Mouse (Mus musculus): Measurements from ENCODE around the gene Wsb1. TPM values are rescaled to one million over a fixed set of nuclear protein-coding genes. Genes with fewer than 3 reads are reported as not detected.

Wsb1 gene
- total RNA-seq, 2 experiments from 2014 or later: 13.4 to 17.8 TPM

DNA sequence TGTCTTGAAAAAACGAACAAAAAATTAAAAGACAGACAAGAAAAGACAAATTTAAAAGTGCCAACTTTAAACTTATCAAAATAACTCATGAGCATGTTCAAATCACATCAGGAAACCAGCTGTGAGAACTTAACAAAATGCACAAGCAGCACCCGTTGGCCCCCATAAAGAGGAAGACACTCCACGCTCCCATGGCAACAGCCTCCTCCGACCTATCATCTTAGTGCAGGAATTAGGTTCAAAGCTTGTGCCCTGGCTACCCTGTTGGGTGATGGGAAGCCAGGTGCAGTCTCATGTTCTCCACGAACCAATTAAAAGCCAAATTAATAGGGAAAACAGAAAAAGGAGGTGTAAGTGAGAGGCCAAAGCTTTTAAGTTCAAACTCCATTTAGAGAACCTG lies 32.8 kb downstream of the Wsb1 start:
- no peak for DNase-seq (ENCODE audit: low spot score)
- intact Hi-C loops (cut with DNase I): no loop called here

DNA sequence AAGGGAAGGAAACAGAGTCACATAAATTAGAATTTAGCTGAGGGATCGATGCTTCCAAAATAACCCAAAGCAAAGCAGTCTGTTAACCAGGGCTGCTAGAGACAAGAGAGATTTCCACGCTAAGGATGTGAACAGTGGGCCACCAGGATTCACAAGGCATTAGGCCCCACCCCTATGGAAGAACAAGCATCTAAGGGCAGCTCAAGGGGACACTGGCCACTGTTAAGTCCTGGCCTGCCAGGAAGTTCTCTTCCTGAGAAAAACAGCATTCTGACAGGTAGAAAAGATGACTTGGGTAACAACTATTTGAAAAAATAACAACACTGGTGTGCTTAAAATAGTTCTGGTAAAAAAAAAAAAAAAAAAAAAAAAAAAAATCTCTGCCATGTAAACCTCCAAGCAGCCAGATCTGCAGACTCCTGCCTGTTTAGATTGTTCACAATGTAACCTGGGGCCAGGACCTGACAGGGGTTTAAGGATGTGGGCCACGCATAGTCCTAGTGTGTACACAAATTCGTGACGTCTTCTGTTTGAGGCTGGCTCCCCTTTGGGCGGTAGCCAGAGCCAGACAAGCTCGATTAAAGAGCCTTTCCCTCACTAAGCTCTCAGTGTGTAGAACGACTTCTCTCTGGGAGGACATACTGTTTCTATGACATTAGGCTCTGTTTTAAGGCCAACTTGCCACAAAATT lies 35.4 kb downstream of the Wsb1 start:
- DNase-seq (ENCODE audit: low spot score): no peak
- intact Hi-C loops (cut with DNase I): loop anchor here (10.0 kb wide), 1 partner anchor 364 kb away; no protein-coding TSS in a partner anchor

DNA sequence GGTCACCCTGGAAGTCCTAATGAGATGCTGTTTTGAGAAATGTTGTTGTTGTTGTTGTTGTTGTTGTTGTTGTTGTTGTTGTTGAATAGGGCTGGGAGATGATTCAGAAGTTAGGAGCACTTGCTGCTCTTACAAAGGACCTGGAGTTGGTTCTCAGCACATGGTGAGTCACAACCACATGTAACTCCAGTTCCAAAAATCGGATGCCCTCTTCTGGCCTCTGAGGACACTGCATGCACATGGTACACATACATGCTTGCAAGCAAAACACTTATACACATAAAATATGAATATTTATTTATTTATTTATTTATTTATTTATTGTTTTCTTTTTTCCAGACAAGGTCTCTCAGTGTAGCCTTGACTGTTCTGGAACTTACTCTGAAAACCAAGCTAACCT lies 36.4 kb downstream of the Wsb1 start:
- intact Hi-C loops (cut with DNase I): loop anchor here (10.0 kb wide), 1 partner anchor 363 kb away; no protein-coding TSS in a partner anchor
- no peak for DNase-seq (ENCODE audit: low spot score)

DNA sequence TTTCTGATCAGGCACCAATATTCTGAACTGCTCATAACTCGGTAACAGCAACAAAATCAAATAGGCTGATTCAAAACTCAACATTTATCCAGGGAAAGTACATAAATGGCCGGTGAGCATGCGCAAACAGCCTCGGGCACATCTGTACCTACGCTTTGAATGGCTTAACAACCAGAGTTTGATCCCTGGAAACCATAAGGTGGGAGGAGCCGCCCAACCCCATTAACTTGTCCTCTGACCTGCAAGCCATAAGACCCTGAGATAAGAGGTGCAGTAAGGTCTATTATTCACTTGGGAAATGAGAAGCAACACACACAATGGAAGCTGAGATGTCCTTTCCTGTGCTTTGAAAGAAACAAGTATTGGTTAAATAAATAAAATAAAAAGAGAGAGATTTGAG lies 37.3 kb downstream of the Wsb1 start:
- intact Hi-C loops (cut with DNase I): loop anchor here (10.0 kb wide), 1 partner anchor 362 kb away; no protein-coding TSS in a partner anchor
- no peak for DNase-seq (ENCODE audit: low spot score)

DNA sequence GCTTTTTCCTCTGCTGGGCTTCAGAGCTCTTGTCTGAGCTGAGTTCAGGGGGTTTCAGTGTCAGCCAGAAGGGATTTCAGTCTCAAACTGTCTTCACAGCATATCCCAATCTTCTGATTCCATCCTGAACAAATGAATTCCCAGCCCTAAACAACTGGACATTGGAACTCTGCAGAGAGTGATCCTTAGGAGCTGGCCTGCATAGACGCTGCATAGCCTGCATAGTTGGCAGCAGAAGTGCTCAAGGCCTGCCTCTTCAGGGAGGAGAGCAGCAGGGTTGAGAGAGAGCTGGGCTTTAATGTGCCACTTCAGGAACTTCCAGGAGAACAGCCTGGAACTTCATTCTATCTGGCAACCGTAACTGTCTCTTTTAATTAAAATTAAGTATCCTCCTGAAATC lies 38.9 kb downstream of the Wsb1 start:
- DNase-seq (ENCODE audit: low spot score): no peak
- intact Hi-C loops (cut with DNase I): loop anchor here (10.0 kb wide), 1 partner anchor 361 kb away; no protein-coding TSS in a partner anchor

DNA sequence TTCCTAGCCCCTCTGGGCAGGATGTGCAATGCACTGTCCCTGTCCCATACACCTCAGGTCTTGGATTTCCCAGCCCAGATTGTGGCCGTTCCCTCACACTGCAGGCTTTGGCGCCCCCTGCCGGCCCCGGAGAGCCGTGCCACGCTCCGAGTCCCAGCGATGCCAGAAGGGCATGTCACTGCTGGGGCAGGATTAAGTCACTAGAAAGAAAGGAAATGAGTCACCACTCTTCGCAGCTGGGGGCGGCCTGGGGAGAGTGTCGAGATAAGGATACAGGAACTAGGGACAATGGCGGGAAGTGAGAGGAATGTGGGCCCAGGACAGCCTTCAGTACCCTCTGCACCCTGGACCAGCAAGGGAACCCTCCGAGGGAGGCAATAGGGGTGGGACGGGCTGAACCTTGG lies 40.5 kb downstream of the Wsb1 start:
- intact Hi-C loops (cut with DNase I): loop anchor here (5.0 to 10.0 kb wide), 2 partner anchors 67 to 359 kb away; partner anchors contain the start of gene Ksr1
- DNase-seq (ENCODE audit: low spot score): peak; percentile 96

DNA sequence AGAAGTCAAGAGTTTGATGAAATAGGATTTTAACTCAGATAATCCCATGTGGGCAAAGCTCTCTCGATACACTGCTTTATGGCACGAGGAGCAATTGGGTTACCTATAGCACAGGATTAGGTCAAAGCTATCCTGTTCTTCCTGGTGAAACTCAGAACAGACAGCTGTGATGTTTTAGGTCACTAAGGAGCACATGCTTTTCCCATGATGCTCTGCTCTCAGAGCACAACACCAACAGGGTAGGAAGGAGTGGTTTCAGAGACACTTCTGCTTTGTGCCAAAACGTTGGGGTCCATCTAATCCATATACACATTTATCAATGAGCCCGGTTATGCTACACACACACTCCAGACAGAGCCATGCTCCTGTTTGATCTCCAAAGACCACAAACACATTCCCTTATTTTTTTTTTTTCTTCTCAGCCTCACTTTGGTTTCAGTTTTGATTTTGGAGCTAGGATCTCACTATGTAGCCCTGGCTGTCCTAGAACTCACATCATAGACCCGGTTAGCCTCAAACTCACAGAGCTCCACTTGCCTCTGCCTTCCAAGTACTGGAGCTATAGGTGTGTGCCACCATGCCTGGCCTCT lies 44.5 kb downstream of the Wsb1 start:
- intact Hi-C loops (cut with DNase I): loop anchor here (5.0 to 10.0 kb wide), 2 partner anchors 63 to 355 kb away; partner anchors contain the start of gene Ksr1
- DNase-seq (ENCODE audit: low spot score): no peak

DNA sequence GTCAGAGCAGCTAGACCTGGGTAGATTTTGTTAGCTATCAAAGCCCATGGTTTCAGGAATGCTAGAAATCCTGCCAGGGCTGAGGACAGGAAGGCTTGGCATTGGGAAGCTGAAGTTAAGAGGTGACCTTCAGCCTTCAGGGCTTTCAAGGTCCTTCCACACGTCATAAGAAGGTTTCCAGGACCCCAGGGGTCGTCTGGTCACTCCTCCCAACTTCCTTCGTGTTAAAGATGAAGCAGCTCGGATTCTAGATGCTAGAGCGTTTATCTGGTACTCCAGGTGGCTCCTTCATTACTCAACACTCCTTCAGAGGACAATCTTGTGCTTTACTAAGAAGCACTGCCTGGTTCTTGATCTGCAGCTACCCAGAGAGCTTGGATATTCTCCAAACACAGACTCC lies 45.4 kb downstream of the Wsb1 start:
- intact Hi-C loops (cut with DNase I): no loop called here
- DNase-seq (ENCODE audit: low spot score): no peak

DNA sequence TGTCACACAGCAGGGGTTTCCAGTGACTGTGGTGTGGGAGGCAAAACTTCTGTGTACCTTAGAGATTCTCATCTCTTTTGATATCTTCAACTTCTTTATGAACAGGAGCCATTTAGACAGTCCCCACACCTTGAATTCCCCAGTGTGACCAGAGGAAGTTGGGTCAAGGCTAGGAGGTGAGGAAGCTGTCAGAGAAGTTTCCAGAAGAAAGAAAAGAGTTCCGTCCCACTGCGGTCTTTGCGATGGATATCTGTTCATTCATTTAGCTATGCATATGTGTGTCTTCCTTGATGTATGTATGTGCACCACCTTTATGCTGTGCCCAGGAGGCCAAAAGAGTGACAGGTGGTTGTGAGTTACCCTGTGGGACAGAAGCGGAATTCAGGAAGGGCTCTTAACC lies 46.0 kb downstream of the Wsb1 start:
- intact Hi-C loops (cut with DNase I): no loop called here
- DNase-seq (ENCODE audit: low spot score): no peak

DNA sequence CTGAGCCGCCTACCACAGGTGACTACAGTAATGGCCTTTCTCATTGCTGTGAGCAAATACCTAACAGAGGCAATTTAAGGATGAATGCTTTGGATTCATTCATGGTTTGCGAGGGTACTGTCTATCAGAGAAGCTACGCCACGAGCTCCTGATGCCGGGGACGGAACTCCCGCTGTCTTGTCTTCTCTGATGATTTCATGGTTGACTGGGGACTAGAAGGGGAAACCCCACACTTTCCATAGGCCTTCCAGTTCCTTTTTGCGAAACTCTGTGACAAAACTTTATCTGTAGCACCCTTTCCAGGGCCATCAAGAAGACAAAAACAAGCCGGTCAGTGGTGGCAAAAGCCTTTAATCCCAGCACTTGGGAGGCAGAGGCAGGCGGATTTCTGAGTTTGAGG lies 46.8 kb downstream of the Wsb1 start:
- no peak for DNase-seq (ENCODE audit: low spot score)
- intact Hi-C loops (cut with DNase I): no loop called here

DNA sequence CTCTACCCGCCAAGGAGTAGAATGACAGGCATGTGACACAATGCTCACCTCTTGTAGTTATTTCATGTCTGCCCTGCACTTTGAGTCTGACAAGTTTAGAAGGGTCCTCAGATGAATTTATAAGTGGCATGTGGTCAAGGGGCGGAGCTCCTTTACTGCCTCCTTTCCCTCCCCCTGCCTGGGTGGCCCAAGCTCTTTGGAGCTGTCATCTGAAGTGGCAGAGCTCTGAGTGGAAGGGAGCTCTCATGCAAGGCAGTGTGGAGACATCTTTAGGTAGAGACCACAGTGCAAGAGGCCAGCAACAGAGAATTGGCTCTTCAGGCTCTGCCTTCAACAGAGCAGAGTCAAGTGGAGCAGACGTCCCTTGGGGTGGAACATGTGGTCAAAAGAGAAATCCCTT lies 50.0 kb downstream of the Wsb1 start:
- DNase-seq (ENCODE audit: low spot score): no peak
- intact Hi-C loops (cut with DNase I): no loop called here

DNA sequence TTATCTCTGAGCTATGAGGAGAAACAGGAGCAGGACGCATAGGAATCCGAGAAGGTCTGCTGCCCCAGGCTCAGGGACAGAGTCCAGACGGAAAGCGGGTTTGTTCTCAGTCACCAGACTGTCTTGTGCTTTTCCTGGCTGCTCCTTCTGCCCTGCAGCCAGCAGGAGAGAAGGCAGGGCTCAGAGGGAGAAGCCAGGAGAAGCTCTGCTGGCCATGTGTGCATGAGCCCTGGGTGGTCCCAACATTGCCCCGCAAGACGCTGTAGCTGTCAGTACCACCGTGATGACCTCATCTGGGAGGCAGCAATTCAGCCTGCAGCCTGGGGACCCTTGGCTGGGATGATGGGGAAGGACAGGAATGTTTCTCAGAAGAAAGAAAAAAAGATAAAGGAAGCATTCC lies 54.0 kb downstream of the Wsb1 start:
- intact Hi-C loops (cut with DNase I): no loop called here
- DNase-seq (ENCODE audit: low spot score): no peak

DNA sequence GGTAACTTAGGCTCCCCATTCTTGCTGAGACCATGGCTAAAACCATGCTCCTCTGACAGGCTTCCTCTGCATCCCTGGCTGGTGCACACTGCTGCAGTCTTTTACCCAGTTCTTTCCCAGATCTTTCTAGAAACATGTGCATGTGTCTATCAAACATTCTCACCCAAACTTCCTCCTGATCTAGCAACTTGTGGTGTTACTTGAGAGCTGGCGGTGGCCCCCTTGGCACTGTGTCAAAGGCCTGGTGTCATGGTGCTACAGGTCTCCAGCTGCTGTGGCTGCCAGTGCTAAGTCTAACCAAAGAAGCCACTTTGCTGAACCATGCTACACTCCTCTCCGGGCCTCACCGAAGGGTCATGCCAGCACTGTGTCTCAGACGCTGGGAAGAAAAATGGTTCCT lies 55.9 kb downstream of the Wsb1 start:
- no peak for DNase-seq (ENCODE audit: low spot score)
- intact Hi-C loops (cut with DNase I): no loop called here

DNA sequence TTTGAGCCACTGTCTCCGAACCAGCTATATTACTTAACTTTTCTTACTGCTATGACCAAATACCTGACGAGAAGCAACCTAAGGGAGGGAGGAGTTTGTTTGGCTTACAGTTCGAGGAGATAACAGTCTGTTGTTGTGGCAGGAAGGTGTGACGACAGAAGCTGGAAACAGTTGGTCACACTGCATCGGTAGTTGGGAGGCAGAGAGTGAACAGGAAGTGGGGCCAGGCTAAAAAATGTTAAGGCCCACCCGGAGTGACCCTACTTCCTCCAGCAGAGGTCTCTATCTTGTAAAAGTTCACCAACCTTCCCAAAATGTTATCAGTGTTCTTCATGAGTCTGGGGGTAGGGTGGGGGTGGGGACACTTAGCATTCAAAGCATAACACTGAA lies 56.6 kb downstream of the Wsb1 start:
- intact Hi-C loops (cut with DNase I): no loop called here
- no peak for DNase-seq (ENCODE audit: low spot score)

DNA sequence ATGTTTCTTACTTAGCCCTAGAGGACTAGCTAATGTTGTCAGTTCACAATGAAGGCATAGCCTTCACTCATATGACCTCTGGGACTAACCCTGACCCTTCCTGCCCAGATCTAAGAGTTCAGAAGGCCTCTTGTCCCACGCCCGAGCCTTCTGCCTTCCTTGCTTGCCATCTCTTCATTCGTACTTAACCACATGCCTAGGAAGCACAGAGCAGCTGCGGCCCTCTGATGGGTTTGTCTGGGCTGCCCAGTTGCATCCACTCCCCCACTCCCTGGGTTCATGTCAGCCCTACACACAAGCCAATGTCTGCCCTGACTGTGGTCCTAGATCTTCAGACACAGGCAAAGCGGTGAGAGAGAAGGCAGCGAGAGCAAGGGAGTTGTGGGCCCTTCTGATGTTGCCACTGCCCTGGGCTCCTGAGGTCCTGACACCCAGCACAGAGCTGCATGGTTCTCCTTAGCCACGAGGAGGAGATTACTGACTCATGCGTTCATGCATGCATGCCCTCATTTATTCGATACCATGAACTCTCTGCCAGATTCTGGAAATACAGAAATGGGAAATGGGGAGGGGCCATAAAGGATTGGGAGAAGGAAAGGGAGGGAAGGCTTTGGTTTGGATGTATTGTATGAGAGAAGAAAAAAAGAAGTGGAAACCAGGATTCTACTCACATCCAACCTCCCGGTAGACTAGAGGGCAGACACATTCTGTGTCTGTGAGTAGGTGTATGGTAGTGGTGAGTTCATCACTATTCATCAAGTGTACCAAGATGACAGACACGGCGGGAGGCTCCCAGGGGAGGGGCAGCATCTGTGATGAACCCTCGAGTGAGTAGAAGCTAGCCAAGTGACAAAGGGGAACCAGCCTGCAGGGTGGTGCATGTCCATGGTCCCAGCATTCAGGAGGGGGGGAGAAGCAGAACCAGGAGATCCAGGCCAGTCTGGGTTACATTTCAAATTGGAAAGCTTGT lies 57.3 kb downstream of the Wsb1 start:
- intact Hi-C loops (cut with DNase I): no loop called here
- DNase-seq (ENCODE audit: low spot score): no peak

DNA sequence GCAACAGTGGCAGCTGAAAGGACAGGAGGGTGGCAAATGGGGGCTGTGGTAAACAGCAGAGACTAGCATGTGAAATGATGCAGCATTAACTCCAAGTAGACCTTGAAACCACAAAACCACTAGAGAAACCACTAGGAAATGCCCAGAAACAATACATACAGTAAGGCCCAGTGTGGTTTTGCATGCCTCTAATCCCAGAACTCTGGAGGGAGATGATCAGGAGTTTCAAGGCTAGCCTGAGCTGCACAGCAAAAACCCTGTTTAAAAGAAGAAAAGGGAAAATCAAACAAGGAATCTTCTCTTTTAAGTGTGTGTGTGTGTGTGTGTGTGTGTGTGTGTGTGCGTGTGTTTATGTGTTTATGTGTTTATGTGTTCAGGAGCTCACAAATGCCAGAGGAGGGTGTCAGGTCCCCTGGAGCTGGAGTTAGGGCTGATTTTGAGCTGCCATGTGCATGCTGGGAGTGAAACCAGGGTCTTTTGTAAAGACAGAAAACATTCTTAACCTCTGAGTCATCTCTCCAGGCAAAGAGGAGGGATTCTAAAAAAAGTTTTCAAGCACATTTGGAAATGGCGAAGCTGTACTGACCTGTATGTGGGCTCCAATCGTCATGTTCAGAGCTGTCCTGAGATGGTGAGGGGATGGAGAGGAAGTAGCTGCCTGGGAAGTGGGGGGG lies 58.1 kb downstream of the Wsb1 start:
- no peak for DNase-seq (ENCODE audit: low spot score)
- intact Hi-C loops (cut with DNase I): no loop called here

DNA sequence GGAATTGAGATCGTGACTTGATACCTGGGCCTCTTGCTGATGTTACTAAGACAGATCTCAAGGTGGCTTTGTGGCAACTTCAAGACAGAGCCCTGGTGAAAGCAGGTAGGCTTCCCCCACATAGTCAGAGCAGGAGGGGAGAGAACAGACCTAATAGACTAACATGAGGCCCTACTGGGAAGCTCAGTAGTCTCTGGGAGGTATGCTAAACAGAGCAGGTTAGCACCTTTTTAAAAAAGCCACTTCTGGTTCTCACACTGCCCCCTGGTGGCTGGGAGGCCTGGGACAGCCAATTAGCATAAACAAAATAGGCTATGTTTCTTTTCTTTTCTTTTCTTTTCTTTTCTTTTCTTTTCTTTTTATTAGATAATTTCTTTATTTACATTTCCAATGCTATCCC lies 62.3 kb downstream of the Wsb1 start:
- no peak for DNase-seq (ENCODE audit: low spot score)
- intact Hi-C loops (cut with DNase I): loop anchor here (1.0 kb wide), 1 partner anchor 162 kb away; no protein-coding TSS in a partner anchor

DNA sequence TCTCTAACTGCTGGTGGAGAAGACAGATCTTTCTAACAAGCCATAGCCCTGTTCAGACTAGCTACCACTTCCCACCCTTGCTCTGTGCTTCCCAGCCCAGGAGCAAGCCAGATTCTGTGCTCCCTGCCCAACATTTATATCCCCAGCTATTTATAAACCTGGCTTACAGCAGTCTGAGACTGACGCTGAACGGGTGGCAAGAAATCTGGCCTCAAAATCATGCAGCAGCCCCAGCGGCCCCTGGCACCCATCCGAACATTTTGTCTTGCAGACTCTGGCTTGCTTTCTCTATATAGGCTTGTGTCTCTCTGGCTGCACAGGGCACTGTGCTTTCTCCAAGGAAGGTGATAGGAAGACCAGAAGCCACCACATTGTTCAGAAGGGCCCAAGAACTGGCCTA lies 63.3 kb downstream of the Wsb1 start:
- DNase-seq (ENCODE audit: low spot score): no peak
- intact Hi-C loops (cut with DNase I): no loop called here

DNA sequence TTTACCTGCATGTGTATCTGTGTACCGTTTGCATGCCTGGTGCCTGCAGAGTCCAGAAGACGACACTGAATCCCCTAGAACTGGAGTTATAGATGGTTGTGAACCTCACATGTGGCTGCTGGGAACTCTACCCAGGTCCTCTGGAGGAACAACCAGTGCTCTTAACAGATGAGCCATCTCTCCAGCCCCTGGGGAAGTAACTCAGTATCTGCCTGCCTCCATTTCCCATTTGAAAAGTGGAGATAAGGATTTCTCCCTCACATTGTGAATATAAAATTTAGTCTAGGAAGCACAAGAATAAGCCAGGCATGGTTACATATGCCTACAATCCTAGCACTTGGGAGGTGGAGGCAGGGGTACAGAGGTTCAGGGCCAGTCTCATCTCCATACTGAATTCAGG lies 64.2 kb downstream of the Wsb1 start:
- intact Hi-C loops (cut with DNase I): no loop called here
- no peak for DNase-seq (ENCODE audit: low spot score)

Measured in heart, postnatal 25 days (tissue).